Mouse (Mus musculus): Measurements from ENCODE around the gene Brk1.

Brk1 gene

GRCm38 (mm10) chr6:113624989-113625770 is 20.6 kb downstream of the Brk1 start:
- DNase-seq, result no peak

GRCm38 (mm10) chr6:113630322-113630721 is 25.8 kb downstream of the Brk1 start:
- DNase-seq, result no peak

GRCm38 (mm10) chr6:113632863-113633262 is 28.3 kb downstream of the Brk1 start:
- DNase-seq, result no peak

DNA sequence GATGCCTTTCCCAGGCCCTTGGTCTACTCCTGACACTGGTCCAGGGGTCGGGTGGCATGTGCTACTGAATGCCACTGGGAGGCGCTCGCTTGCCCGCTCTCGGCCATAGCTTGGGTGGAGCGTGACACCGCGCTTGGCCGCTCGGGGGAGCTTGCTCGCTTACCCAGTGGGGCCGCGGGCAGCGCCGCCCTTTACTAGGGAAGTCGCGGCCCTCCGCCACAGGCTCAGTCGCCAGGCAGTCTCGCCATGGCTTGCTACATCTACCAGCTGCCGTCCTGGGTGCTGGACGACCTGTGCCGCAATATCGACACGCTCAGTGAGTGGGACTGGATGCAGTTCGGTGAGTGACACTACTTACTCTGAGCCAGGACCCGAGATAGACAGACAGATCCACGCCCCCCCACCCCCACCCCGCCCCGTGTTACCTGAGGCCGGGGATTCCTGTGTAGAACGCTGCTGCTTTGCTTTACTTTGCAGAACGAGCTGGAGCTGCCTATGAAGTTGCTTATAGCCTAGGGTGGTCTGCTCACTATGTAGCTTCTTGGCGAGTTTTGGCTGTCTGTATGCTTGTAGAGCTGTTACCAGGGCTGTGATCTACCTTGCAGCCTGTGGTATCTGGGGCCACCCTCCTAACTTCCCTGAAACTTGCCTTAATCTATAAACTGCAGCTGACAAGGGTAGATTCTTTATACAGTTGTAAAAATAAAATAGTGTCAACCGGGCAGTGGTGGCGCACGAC is 33.9 kb downstream of the Brk1 start, which contains the start of gene Irak2:
Gene Irak2, plus strand, starts transcription at position 166 of the 739 bp plus-strand sequence.
- DNase-seq, result peak; percentile 98

DNA sequence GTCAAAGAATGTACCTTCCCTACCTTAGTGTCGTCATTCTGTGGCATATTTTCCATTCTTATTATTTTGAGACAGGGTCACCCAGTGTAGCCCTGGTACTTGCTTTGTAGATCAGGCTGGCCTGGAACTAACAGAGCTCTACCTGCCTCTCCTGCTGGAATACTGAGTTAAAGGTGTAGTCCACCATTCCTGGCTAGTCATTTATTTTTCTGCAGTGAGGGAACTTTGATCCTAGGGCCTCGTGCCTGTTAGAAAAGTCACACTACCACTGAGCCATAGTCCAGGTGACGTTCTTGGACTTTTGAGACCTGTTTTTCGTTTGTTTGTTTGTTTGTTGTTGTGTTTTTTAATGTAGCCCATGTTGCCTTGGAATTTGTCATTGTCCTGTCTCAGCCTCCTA is 34.6 kb downstream of the Brk1 start:
- DNase-seq, result peak; percentile 85

DNA sequence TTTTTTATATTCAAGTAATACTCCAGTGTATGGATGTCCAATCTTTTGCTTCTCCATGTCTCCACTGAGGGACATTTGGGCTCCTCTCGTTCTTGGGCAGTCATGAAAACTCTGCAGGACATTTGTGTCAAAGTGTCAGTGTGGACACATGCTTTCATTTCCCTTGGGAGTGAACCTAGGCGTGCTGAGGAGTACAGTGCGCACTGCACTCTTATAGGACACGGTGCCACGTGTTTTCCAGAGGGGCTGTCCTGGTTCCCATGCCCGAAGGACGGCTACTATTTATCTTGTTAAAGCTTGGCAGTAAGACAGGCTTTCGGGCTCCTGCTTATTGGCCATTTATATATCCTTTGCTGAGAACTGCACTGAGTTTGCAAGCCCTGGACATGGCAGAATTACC is 38.0 kb downstream of the Brk1 start:
- no peak for DNase-seq

DNA sequence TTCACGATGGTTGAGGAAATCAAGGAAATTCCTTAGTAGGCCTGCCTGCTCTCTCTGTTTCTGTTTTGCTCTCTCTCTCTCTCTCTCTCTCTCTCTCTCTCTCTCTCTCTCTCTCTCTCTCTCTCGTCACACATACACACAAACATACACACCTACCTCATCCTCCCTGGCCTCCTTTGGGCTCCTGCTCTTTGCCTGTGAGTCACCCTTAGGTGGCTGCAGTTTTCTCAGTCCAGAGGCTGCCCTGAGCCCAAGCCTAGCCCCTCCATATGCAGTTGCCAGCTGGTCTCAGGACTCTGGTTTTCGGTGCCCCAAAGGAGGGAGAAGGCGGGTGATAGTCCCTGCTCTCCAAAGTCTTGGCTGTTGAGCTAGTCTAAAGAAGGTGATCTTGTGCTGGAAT is 38.4 kb downstream of the Brk1 start:
- DNase-seq, result no peak

- DNase-seq, result no peak
Measured at GRCm38 (mm10) chr6:113643967-113644366, 39.4 kb downstream of the Brk1 start.

GRCm38 (mm10) chr6:113644808-113645207 is 40.2 kb downstream of the Brk1 start:
- DNase-seq, result peak; percentile 81

DNA sequence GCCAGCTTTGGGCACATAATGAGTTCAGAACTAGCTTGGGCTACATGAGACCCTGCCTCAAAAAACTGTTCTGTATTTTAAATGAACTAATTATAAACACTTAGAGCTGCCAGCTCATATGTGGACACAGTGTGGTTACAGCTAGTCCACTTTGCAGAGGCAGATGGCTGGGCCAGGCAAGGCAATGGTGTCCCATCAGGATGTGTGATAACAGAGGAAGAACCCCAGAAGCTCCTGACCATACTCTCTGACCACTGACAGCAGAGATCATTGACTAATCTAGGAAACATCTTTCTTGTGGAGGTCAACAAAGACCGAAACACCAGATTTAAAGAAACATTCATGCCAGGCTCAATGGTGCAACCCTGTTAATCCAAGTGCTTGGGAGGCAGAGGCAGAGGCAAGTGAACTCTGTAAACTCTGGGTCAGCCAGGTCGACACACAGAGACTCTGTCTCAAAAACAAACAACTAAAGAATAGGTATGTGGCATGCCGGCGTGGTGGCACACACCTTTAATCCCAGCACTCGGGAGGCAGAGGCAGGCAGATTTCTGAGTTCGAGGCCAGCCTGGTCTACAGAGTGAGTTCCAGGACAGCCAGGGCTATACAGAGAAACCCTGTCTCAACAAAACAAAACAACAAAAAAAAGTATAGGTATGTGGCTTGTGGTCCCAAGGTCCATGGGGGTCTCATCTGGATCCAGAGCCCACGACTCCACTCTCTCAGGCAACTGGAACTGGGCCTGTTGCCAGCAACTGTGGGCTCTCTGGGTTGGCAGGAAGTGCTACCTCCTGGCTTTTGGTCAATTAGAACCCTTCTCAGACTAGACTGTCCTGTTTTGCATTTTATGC is 45.0 kb downstream of the Brk1 start:
- no peak for DNase-seq

DNA sequence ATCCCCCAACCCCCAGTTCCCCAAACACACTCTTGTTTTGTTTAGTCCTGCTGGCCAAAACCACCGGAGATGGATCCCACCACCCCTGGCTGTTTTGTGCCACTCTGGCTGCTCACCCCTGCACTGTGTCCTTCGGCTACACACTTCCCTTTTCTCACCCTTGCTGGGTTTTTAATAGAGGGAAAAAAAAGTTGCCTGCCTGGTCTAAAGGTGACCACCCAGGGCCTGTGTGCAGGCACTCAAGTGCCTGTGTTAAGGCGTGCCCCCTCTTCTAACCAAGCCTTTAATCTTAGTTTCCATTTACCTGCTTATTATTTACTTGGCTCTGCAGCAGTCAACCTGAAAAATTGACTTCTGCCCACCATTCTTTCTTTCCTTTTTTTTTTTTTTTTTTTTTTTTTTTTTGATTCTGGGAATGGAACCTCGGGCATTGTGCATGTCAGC is 45.6 kb downstream of the Brk1 start:
- DNase-seq, result no peak

DNA sequence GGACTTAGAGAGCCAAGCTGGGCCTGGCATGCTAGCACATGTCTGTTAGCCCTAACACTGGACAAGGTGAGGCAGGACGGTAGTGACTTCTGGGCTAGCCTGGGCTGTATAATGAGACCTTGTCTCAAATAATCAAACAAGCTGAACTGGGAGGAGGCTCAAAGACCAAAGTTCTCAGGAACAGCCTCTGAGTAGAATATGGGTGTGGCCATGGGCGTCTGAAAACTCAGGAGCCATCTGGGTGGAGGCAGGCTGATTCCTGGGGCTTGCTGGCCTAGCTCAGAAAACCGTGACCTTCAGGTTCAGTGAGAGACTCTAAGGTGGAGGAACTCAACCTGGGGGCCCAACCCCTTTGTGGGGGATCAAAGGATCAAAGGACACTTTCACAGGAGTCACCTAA is 47.1 kb downstream of the Brk1 start:
- peak; percentile 48 for DNase-seq

GRCm38 (mm10) chr6:113653551-113653950 is 49.0 kb downstream of the Brk1 start:
- DNase-seq, result no peak

DNA sequence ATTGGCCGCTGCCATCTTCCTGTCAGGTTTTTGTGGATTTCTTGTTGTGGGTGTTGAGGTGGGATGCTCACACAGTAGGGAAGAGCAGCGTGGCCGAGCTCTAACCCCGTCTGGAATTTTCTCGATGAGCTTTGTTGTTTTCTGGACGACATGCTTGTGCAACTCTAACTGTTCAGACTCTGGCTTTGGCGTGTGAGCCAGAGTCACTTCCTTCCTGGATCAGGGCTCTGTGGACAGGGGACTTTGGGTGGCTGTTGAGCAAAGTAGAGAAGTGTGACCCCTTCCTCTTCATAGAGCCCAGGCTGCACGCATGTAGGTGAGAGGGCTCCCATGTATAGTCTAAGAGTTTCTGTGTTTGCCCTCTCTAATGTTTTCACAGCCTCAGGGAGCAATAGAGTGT is 49.5 kb downstream of the Brk1 start:
- no peak for DNase-seq

DNA sequence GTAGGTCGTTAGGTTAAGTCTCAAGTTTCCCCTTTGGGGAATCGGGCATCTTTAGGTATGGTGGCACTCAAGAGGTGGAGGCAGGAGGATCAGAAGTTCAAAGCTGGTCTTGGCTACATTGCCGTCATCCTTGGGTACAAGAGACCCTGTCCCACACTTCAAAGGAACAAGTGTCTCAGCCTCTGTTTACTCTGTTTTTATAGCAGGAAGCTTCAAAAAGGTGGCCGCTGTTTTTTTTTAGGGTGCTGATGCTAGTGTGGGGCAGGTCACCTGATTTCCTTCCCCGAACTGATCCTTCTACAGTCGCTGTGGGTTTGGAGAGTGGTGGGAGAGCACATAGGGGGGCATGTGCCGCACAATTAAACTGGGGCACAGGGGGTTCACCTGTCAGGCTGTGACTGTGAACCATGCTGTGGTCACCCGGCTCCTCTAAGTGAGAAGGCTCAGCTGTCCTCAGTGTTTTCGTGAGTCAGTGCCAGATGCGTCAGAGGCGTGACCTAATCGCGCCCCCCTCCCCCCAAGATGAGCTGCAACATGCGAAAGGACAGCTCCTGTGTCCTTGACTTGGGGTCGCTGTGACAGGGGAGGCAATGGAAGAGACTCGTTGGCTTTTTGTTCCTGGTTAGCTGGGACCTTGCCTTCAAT is 50.3 kb downstream of the Brk1 start:
- DNase-seq, result no peak

GRCm38 (mm10) chr6:113655475-113655874 is 50.9 kb downstream of the Brk1 start:
- peak; percentile 66 for DNase-seq

DNA sequence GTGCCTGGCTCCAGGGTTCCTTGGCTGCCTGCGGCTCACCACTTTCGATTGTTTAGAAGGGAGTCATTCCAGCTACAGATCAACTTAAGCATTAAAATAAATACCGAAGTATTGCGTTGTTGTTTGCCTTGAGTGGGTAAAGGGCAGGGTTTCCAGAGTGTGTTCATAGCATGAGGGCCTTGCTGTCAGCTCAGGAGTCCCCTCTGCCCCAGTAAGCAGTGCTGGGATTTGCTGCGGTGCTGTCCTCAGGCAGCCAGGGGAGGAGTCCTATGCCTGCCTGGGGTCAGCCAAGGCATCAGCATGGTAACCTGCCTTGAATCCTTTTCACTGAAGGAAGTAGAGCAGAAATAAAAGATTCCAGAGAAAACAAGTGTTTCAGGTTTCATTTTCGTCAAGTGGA is 52.3 kb downstream of the Brk1 start:
- no peak for DNase-seq

DNA sequence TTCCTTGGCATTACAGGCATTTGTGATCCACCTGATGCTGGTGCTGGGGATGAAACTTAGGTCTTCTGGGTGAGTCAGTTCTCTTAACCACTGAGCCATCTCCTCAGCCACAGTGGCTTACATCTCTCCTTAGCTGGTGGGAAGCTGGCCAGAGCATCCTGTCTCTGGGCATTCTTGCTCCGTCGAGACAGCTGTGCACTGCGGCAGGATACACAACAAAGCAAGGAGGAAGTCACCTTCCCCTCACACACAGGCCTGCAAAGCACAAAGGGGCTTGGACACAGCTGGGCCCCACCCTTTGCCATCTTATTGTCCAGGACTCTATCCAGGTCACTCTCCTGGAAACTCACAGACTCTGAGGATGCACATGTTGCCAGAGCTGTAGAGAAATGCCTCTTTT is 53.7 kb downstream of the Brk1 start:
- peak; percentile 48 for DNase-seq

GRCm38 (mm10) chr6:113659648-113660491 is 55.3 kb downstream of the Brk1 start:
- no peak for DNase-seq

DNA sequence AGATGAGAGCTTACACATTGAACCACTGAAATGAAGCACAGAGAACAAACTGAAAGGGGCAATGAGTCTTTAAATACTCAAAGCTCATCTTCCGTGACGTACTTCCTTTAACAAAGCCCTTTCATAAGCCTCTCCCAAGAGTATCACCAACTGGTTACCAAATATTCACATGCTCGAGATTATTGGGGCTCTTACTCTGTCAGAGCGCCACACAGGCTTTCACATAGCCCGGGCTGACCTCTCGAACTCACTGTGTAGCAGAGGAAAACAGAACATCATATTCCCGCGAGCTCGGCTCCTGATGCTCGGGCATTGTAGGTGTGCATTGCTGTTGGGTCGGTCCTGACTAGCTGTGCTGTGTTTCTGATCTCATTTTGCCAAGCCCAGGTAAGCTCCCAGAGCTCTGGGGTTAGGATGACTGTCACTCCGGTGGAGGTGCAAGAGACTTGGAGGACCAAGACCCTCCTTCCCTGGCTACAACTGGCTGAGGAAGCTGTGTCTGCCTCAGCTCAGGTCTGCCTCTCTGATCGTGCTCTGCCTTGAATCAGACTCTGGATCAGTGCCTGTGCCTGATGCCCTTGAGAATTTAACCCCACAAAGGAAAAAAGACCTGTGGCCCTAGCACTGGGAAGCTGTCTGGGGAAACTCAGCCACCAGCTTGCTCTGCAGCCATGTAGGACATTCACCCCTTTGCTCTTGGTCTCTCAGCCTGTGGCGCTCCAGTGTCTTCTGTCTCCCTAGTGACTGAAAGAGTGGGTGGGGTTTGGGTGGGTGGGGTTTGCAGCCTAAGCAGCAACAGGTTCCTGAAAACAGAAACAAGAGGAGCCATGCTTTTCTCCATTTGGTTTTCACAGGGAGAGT is 56.1 kb downstream of the Brk1 start:
- DNase-seq, result no peak

Data from kidney, adult 9 months (tissue).